Mouse (Mus musculus) hindbrain, embryonic 11.5 days (tissue): ENCODE data around the gene Neurl4. TPM values are rescaled to one million over a fixed set of nuclear protein-coding genes. Genes with fewer than 3 reads are reported as not detected.
"Not testable (repeated sequence)": the region's sequence is repeated elsewhere in the genome, so short reads cannot be mapped to it uniquely, and the experiment has no call there.

Experiments
- ATAC-seq: fragments of 200-750 bp; cut with Nextera tagmentation; 2 replicates; pipeline ENCODE4 v1.8.0; 2017; ENCODE audit warnings: mild to moderate bottlenecking, moderate TSS enrichment, moderate library complexity; ENCODE audit not compliant: low FRiP score
- DNase-seq: peaks from one replicate; pipeline ENCODE4 v3.0.0-alpha.2; 2015; ENCODE audit warnings: low spot score
- H3K27ac ChIP-seq: fragments of 300-500 bp; sonication (generic); 2 replicates; pipeline ENCODE4 v1.5.1; 2014; ENCODE audit warnings: mild to moderate bottlenecking, low read depth, low read length
- H3K27me3 ChIP-seq: fragments of 300-500 bp; sonication (generic); 2 replicates; pipeline ENCODE4 v1.6.1; 2014; ENCODE audit warnings: mild to moderate bottlenecking, low read length, moderate library complexity, mixed read lengths; ENCODE audit not compliant: control insufficient read depth, insufficient read depth
- H3K36me3 ChIP-seq: fragments of 300-500 bp; sonication (generic); 2 replicates; pipeline ENCODE4 v1.6.1; 2014; ENCODE audit warnings: mild to moderate bottlenecking, low read length, moderate library complexity, mixed read lengths; ENCODE audit not compliant: control insufficient read depth, insufficient read depth
- H3K4me1 ChIP-seq: fragments of 300-500 bp; sonication (generic); replicated peaks from 2 replicates; pipeline ENCODE4 v1.6.1; 2014; ENCODE audit warnings: low read length, mixed read lengths; ENCODE audit not compliant: control insufficient read depth, insufficient read depth
- H3K4me2 ChIP-seq: fragments of 300-500 bp; sonication (generic); replicated peaks from 2 replicates; pipeline ENCODE4 v1.6.1; 2014; ENCODE audit warnings: mild to moderate bottlenecking, low read depth, low read length
- H3K4me3 ChIP-seq: fragments of 300-500 bp; sonication (generic); 2 replicates; pipeline ENCODE4 v1.5.1; 2014; ENCODE audit warnings: low read depth, low read length
- H3K9ac ChIP-seq: fragments of 300-500 bp; sonication (generic); 2 replicates; pipeline ENCODE4 v1.6.1; 2014; ENCODE audit warnings: low read depth, low read length
- H3K9me3 ChIP-seq: fragments of 300-500 bp; sonication (generic); 2 replicates; pipeline ENCODE4 v1.6.1; 2016; ENCODE audit warnings: low read length; ENCODE audit not compliant: control insufficient read depth
- WGBS: fragments of 180-500 bp; shearing (Covaris S2); extraction: QIAGEN DNeasy Blood & Tissue Kit; methylation state at CpG from one replicate; pipeline ENCODE4 v1.1.7; 2014; 5-methylcytosine and 5-hydroxymethylcytosine counted together
- polyA plus RNA-seq: library from polyadenylated mRNA; unstranded; fragments of >200 nt; fragmentation: Nextera tagmentation; extraction: Ambion mirVana; gene quantifications from 2 replicates; pipeline ENCODE4 v1.2.1, GENCODE M21; 2014

The Neurl4 gene
- polyA plus RNA-seq, 1 experiment from 2014 or later = 20.6 TPM

DNA sequence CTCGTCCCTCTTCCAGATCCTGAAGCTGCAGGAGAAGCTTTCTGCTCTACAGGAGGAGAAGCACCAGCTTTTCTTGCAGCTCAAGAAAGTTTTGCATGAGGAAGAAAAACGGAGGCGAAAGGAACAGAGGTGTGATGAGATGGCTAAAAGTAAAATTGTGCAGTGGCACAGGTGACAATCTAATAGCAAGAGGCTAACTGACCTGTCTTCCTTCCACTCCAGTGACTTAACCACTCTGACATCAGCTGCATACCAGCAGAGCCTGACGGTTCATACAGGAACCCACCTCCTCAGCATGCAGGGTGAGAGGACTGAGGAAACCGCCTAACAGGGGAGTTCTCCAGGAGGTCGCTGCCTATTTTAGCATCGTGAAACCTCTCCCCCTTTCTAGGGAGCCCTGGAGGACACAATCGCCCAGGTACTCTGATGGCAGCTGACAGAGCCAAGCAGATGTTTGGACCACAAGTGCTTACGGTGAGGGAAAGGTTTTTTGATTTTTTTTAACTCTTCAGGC is 14.1 kb downstream of the Neurl4 start:
- no peak overlapping the region; the same call in 1 of the 2 replicates for H3K27ac ChIP-seq
- peak overlapping the region; percentile 91 for H3K4me3 ChIP-seq
- H3K4me1 ChIP-seq = peaks cover 16% of the 10 kb centered on the region

DNA sequence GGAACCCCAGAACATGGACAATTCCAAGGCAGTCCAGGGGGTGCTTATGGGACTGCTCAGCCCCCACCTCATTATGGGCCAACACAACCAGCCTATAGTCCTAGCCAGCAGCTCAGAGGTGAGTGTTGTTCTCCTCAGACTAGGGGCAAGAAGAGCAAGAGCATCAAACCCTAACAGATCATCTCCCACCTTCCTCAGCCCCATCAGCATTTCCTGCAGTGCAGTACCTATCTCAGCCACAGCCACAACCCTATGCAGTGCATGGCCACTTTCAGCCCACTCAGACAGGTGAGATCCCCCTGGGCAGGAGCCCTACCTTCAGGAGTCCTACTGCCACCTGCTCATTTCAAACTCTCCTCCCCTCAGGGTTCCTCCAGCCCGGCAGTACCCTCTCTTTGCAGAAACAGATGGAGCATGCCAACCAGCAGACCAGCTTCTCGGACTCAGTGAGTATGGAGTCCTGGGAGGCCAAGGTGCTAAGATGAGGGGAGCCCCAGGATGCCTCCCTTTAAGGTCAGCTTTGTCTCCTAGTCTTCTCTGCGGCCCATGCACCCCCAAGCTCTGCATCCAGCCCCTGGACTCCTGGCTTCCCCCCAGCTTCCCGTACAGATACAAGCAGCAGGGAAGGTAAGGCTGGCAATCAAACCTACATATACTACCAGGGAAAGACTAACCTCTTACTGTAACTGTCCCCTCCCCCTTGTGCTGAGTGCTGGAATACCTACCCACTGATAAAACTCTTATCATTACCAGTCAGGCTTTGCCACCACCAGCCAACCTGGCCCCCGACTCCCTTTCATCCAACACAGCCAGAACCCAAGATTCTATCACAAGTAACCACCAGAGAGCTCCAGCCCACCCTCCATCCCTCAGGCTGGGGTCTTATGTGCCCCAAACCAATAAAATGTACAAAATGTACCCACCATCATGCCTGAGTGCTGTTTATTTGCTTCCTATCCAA is 15.1 kb downstream of the Neurl4 start:
- H3K27ac ChIP-seq = no peak overlapping the region
- H3K9me3 ChIP-seq = no peaks in the 10 kb centered on the region
- H3K4me3 ChIP-seq = peak overlapping the region; percentile 8; the same call in 1 of the 2 replicates
- H3K9ac ChIP-seq = no peak overlapping the region
- peak overlapping the region; percentile 7; the same call in 1 of the 2 replicates for H3K4me2 ChIP-seq
- H3K27me3 ChIP-seq = no peaks in the 10 kb centered on the region
- DNase-seq (no peak), ATAC-seq (no peak)
- 56% methylated on average over 5 of the region's 5 CpGs for WGBS
- peaks cover 26% of the 10 kb centered on the region for H3K36me3 ChIP-seq
- H3K4me1 ChIP-seq = peaks cover 16% of the 10 kb centered on the region

More for the DNA sequence above, 14.1 kb downstream of the Neurl4 start:
- Histone ChIP-seq H3K9ac (peak overlapping the region; percentile 94; the same call in 1 of the 2 replicates), H3K36me3 (peaks cover 34% of the 10 kb centered on the region), H3K27me3 (no peaks in the 10 kb centered on the region), H3K9me3 (no peaks in the 10 kb centered on the region), H3K4me2 (peak overlapping the region; percentile 92)
- no peak for DNase-seq
- WGBS = 42% methylated on average over 9 of the region's 9 CpGs
- ATAC-seq = no peak

DNA sequence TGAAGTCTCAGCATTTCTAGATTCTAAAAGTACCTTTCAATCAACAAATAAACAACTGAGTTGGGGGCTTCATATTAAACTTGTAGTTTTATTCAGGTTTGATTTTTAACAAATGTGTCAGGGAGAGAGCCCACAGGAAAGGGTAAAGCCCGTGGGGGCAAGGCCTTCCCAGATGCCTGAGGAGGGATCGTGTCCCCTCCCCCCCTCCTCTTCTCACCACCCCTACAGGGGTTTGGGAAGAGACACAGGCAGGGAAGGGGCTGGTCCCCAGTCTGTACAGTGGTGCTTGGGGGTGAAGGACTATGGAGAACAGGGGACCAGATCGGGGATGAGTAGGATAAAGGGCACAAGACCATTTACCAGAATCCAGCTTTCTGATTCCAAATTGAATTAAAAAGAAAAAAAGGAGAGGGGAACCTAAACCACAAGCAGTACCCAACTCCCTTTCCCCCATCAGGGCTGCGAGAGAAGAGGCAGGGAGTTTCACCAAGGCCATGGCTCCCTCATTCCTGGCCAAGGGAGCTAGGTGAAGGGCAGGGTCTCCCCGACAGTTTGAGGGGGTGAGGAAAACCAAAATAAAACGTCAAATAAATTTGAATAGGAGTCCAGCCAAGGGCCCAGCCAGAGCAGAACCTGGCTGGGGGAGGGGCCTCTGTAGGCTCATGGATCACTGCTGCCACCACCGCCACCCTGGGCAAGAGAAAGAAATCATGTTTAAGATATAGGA is 15.9 kb downstream of the Neurl4 start:
- WGBS = 64% methylated on average over 7 of the region's 7 CpGs
- not testable (repeated sequence) for DNase-seq

DNA sequence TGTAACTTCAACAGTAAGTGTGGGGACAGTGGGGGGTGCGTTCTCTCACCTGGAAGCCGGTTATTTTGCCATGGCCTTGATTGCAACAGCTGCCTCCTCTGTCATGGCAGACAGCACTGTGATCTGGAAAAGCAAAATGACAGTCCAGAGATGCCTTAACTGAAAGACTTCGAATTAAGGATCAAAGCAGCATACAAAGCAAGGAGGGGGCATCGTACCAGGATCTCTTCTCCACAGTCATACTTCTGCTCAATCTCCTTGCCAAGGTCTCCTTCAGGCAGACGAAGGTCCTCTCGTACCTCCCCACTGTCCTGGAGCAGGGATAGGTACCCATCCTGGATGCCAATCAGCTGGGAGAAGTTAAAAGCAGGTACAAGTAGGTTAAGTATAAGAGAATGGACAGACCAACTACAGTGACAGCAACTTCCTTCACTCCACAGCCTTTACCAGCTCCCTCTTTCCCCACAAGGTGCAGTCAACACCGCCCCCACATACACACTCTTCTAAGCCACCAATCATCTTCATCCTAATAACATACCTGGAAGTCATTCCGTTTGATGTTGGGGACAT is 16.6 kb downstream of the Neurl4 start:
- DNase-seq = no peak
- H3K27me3 ChIP-seq = no peaks in the 10 kb centered on the region
- peaks cover 16% of the 10 kb centered on the region for H3K4me1 ChIP-seq
- H3K9ac ChIP-seq = no peak overlapping the region
- 90% methylated on average over 8 of the region's 8 CpGs for WGBS
- no peak overlapping the region for H3K4me2 ChIP-seq
- H3K27ac ChIP-seq = no peak overlapping the region
- H3K9me3 ChIP-seq = no peaks in the 10 kb centered on the region
- H3K36me3 ChIP-seq = peaks cover 19% of the 10 kb centered on the region
- H3K4me3 ChIP-seq = no peak overlapping the region
- ATAC-seq = no peak

More for the DNA sequence above, 15.9 kb downstream of the Neurl4 start:
- Histone ChIP-seq H3K4me1 (peaks cover 16% of the 10 kb centered on the region), H3K36me3 (peaks cover 22% of the 10 kb centered on the region)
- not testable (repeated sequence) for H3K27ac ChIP-seq, H3K4me3 ChIP-seq, H3K4me2 ChIP-seq, ATAC-seq, H3K9me3 ChIP-seq, H3K9ac ChIP-seq, H3K27me3 ChIP-seq

DNA sequence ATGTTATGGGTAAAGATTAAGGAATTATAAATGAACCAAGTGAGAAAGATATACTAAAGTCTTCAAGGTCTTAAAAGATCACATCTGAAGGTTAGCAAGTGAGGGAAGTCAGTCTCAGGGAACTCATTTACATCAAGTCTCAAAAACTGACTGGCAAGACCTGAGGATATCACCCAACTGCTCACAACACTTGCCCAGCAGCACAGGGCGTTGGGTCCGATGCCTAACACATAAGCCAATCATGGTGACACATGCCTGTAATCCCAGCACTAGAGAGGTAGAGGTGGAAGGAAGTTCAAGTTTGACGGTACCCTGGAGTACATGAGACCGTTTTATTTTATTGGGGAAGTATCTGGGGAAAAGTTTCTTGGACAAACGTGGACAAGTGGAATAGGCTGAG is 17.2 kb downstream of the Neurl4 start:
- Histone ChIP-seq H3K4me1 (peaks cover 14% of the 10 kb centered on the region), H3K36me3 (peaks cover 19% of the 10 kb centered on the region), H3K4me2 (no peak overlapping the region), H3K9ac (no peak overlapping the region), H3K4me3 (no peak overlapping the region), H3K27ac (no peak overlapping the region), H3K9me3 (no peaks in the 10 kb centered on the region), H3K27me3 (no peaks in the 10 kb centered on the region)
- ATAC-seq (no peak), DNase-seq (no peak)
- 89% methylated on average over 5 of the region's 5 CpGs for WGBS

DNA sequence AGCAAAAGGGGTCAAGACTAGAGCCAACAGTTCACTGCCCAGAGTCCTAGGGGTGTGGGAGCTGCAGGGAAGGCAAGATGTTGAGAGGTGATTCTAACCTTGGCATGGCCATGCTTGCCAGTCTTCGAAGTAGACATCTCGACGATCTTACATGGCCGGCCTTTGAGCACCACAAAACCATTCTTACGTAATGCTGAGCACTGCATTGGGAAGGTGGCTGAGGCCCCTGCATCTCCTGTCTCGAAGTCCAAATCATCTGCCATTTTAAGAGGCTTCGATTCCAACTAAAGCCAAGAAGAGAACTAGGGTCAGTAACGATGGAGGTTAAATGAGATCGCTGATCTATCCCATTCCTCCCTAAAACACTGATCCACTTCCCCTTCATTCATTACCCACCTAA is 18.2 kb downstream of the Neurl4 start:
- Histone ChIP-seq H3K4me2 (peak overlapping the region; percentile 94), H3K9ac (no peak overlapping the region), H3K9me3 (no peaks in the 10 kb centered on the region), H3K36me3 (peaks cover 19% of the 10 kb centered on the region), H3K27ac (no peak overlapping the region), H3K4me1 (peaks cover 12% of the 10 kb centered on the region), H3K4me3 (peak overlapping the region; percentile 98), H3K27me3 (no peaks in the 10 kb centered on the region)
- DNase-seq (no peak), ATAC-seq (no peak)
- WGBS = 85% methylated on average over 9 of the region's 9 CpGs

DNA sequence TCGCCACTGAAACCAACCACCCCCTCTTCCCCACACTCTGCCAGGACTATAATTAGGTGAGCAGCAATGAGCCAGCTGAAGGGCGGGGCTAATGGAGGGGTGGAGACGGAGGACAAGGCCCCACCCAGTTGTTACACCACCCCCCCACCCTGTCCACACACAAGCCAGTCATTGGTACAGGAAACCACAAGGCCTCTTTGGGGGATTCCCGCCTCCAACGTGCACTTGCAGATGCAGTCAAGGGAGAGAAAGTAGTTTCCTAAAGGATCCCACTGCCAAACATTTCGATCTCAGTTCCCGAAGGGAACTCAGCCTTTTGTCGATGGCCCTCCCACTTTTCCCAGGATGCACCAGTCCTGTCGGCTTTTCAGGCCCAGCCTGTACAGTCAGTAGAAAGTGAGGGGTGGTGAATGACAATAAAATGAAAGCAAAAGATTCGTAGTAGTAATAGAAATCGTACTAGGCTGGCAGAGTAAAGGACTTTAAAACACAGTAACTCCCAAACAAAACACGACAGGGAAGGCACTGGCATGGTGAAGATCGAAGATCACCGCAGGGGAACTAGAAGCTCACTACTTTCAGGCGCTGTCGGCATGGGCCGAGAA is 18.9 kb downstream of the Neurl4 start:
- peak overlapping the region; percentile 94 for H3K4me2 ChIP-seq
- 2% methylated on average over 17 of the region's 17 CpGs for WGBS
- no peaks in the 10 kb centered on the region for H3K27me3 ChIP-seq
- H3K36me3 ChIP-seq = peaks cover 19% of the 10 kb centered on the region
- peak overlapping the region; percentile 93 for H3K27ac ChIP-seq
- ATAC-seq (no peak), DNase-seq (peak; percentile 78)
- peak overlapping the region; percentile 98 for H3K4me3 ChIP-seq
- peaks cover 10% of the 10 kb centered on the region for H3K4me1 ChIP-seq
- peak overlapping the region; percentile 91 for H3K9ac ChIP-seq
- H3K9me3 ChIP-seq = no peaks in the 10 kb centered on the region
